Mouse (Mus musculus) embryonic facial prominence, embryonic 10.5 days (tissue): ENCODE measurements around the gene Prpf8. TPM values are rescaled to one million over a fixed set of nuclear protein-coding genes. Genes with fewer than 3 reads are reported as not detected.

Experiments used
- DNase-seq: peaks from one replicate; pipeline ENCODE4 v3.0.0-alpha.2; 2017; ENCODE audit warnings: low spot score
- H3K27ac ChIP-seq: fragments of 300-500 bp; sonication (generic); replicated peaks from 2 replicates; pipeline ENCODE4 v1.5.1; 2016; ENCODE audit warnings: mild to moderate bottlenecking
- H3K27me3 ChIP-seq: fragments of 300-500 bp; sonication (generic); replicated peaks from 2 replicates; pipeline ENCODE4 v1.6.1; 2016; ENCODE audit warnings: low read depth, mild to moderate bottlenecking; ENCODE audit not compliant: poor library complexity, severe bottlenecking
- H3K36me3 ChIP-seq: fragments of 300-500 bp; sonication (generic); replicated peaks from 2 replicates; pipeline ENCODE4 v1.6.1; 2016; ENCODE audit warnings: mild to moderate bottlenecking, moderate library complexity
- H3K4me1 ChIP-seq: fragments of 300-500 bp; sonication (generic); 2 replicates; pipeline ENCODE4 v1.6.1; 2016
- H3K4me3 ChIP-seq: fragments of 300-500 bp; sonication (generic); 2 replicates; pipeline ENCODE4 v1.5.1; 2016; ENCODE audit warnings: mild to moderate bottlenecking, moderate library complexity
- H3K9me3 ChIP-seq: fragments of 300-500 bp; sonication (generic); 2 replicates; pipeline ENCODE4 v1.6.1; 2016; ENCODE audit warnings: mild to moderate bottlenecking
- WGBS: fragments of 180-500 bp; shearing (Covaris S2); methylation state at CpG from one replicate; pipeline ENCODE4 v1.1.7; 2016; 5-methylcytosine and 5-hydroxymethylcytosine counted together
- polyA plus RNA-seq: library from polyadenylated mRNA; unstranded; fragments of >200 nt; fragmentation: Nextera tagmentation; extraction: Ambion mirVana; gene quantifications from 2 replicates; pipeline ENCODE4 v1.2.1, GENCODE M21; 2016

Prpf8 gene
- polyA plus RNA-seq, 1 experiment from 2014 or later, result 74.0 TPM

- no peak for DNase-seq
- H3K36me3 ChIP-seq, result peaks cover 7% of the 10 kb centered on the region
- peaks cover 16% of the 10 kb centered on the region for H3K4me1 ChIP-seq
- H3K27ac ChIP-seq, result no peak overlapping the region
- H3K27me3 ChIP-seq, result no peaks in the 10 kb centered on the region
- H3K4me3 ChIP-seq, result no peak overlapping the region
- 84% methylated on average over 3 of the region's 3 CpGs for WGBS
- no peaks in the 10 kb centered on the region for H3K9me3 ChIP-seq
These were observed 15.9 kb upstream of the Prpf8 start for GRCm38 (mm10) chr11:75470675-75471074.

- no peaks in the 10 kb centered on the region for H3K9me3 ChIP-seq
- H3K27me3 ChIP-seq, result no peaks in the 10 kb centered on the region
- H3K4me1 ChIP-seq, result peaks cover 12% of the 10 kb centered on the region
- 87% methylated on average over 11 of the region's 11 CpGs for WGBS
- H3K36me3 ChIP-seq, result no peaks in the 10 kb centered on the region
- DNase-seq, result no peak
- no peak overlapping the region for H3K27ac ChIP-seq
- no peak overlapping the region for H3K4me3 ChIP-seq
These were observed 14.0 kb upstream of the Prpf8 start for GRCm38 (mm10) chr11:75472469-75473081.

- whole genome bisulfite sequencing, result 67% methylated on average over 7 of the region's 7 CpGs
- no peak for DNase-seq
- H3K27me3 ChIP-seq, result no peaks in the 10 kb centered on the region
- no peak overlapping the region for H3K4me3 ChIP-seq
- H3K27ac ChIP-seq, result no peak overlapping the region
- H3K36me3 ChIP-seq, result no peaks in the 10 kb centered on the region
- H3K4me1 ChIP-seq, result peaks cover 4% of the 10 kb centered on the region
- H3K9me3 ChIP-seq, result no peaks in the 10 kb centered on the region
These were observed 13.2 kb upstream of the Prpf8 start for GRCm38 (mm10) chr11:75473376-75473775.

GRCm38 (mm10) chr11:75486192-75486591 is 424 bp upstream of the Prpf8 start:
- 24% methylated on average over 3 of the region's 3 CpGs for WGBS
- Histone ChIP-seq H3K9me3 (no peaks in the 10 kb centered on the region), H3K27me3 (no peaks in the 10 kb centered on the region; the same call in 1 of the 2 replicates), H3K27ac (peak overlapping the region; percentile 96), H3K4me3 (peak overlapping the region; percentile 90), H3K36me3 (peaks cover 35% of the 10 kb centered on the region), H3K4me1 (peaks cover 14% of the 10 kb centered on the region)
- DNase-seq, result no peak

- Histone ChIP-seq H3K9me3 (no peaks in the 10 kb centered on the region), H3K36me3 (peaks cover 48% of the 10 kb centered on the region), H3K4me1 (peaks cover 14% of the 10 kb centered on the region), H3K27ac (peak overlapping the region; percentile 96), H3K27me3 (no peaks in the 10 kb centered on the region; the same call in 1 of the 2 replicates), H3K4me3 (peak overlapping the region; percentile 90)
- 32% methylated on average over 6 of the region's 6 CpGs for WGBS
- no peak for DNase-seq
These were observed 880 bp downstream of the Prpf8 start for GRCm38 (mm10) chr11:75487496-75487895.

- peaks cover 100% of the 10 kb centered on the region for H3K36me3 ChIP-seq
- no peaks in the 10 kb centered on the region for H3K4me1 ChIP-seq
- DNase-seq, result no peak
- H3K9me3 ChIP-seq, result no peaks in the 10 kb centered on the region
- H3K27ac ChIP-seq, result no peak overlapping the region
- WGBS, result 95% methylated on average over 10 of the region's 10 CpGs
- no peaks in the 10 kb centered on the region for H3K27me3 ChIP-seq
- H3K4me3 ChIP-seq, result no peak overlapping the region
These were observed 7.9 kb downstream of the Prpf8 start for GRCm38 (mm10) chr11:75494296-75495049.

- H3K27ac ChIP-seq, result no peak overlapping the region
- 86% methylated on average over 1 of the region's 1 CpGs for WGBS
- DNase-seq, result peak; percentile 7
These were observed 11.5 kb downstream of the Prpf8 start for GRCm38 (mm10) chr11:75498126-75498525.

GRCm38 (mm10) chr11:75508162-75508561 is 21.5 kb downstream of the Prpf8 start:
- peaks cover 29% of the 10 kb centered on the region for H3K4me1 ChIP-seq
- no peak overlapping the region for H3K4me3 ChIP-seq
- no peak overlapping the region for H3K27ac ChIP-seq
- H3K36me3 ChIP-seq, result peaks cover 85% of the 10 kb centered on the region
- no peaks in the 10 kb centered on the region for H3K9me3 ChIP-seq
- no peak for DNase-seq
- WGBS, result 95% methylated on average over 4 of the region's 4 CpGs
- no peaks in the 10 kb centered on the region for H3K27me3 ChIP-seq

More at GRCm38 (mm10) chr11:75498126-75498525, 11.5 kb downstream of the Prpf8 start:
- Histone ChIP-seq H3K27me3 (no peaks in the 10 kb centered on the region), H3K4me3 (no peak overlapping the region), H3K4me1 (no peaks in the 10 kb centered on the region), H3K9me3 (no peaks in the 10 kb centered on the region), H3K36me3 (peaks cover 100% of the 10 kb centered on the region)

GRCm38 (mm10) chr11:75508904-75509303 is 22.3 kb downstream of the Prpf8 start:
- DNase-seq, result no peak
- WGBS, result 70% methylated on average over 8 of the region's 8 CpGs
- Histone ChIP-seq H3K36me3 (peaks cover 78% of the 10 kb centered on the region), H3K27me3 (no peaks in the 10 kb centered on the region), H3K27ac (no peak overlapping the region), H3K4me1 (peaks cover 32% of the 10 kb centered on the region), H3K4me3 (no peak overlapping the region), H3K9me3 (no peaks in the 10 kb centered on the region)

GRCm38 (mm10) chr11:75509741-75510626 is 23.4 kb downstream of the Prpf8 start, which contains the start of gene Rilp:
Gene Rilp, plus strand, starts transcription at chr11:75510094.
- H3K9me3 ChIP-seq, result no peaks in the 10 kb centered on the region
- H3K27ac ChIP-seq, result peak within 1 kb of the TSS; percentile 74
- peaks cover 34% of the 10 kb centered on the region for H3K4me1 ChIP-seq
- no peaks in the 10 kb centered on the region for H3K27me3 ChIP-seq
- H3K4me3 ChIP-seq, result peak within 1 kb of the TSS; percentile 67
- H3K36me3 ChIP-seq, result peaks cover 67% of the 10 kb centered on the region
- peak; percentile 79 for DNase-seq
- WGBS, result 3% methylated on average over 43 of the region's 43 CpGs

- H3K4me1 ChIP-seq, result peaks cover 34% of the 10 kb centered on the region
These were observed 24.0 kb downstream of the Prpf8 start for GRCm38 (mm10) chr11:75510627-75510993.

GRCm38 (mm10) chr11:75511213-75511612 is 24.6 kb downstream of the Prpf8 start:
- H3K4me3 ChIP-seq, result no peak overlapping the region
- DNase-seq, result no peak
- no peaks in the 10 kb centered on the region for H3K9me3 ChIP-seq
- WGBS, result 89% methylated on average over 6 of the region's 6 CpGs
- peaks cover 34% of the 10 kb centered on the region for H3K4me1 ChIP-seq
- H3K27me3 ChIP-seq, result no peaks in the 10 kb centered on the region
- peaks cover 58% of the 10 kb centered on the region for H3K36me3 ChIP-seq
- H3K27ac ChIP-seq, result no peak overlapping the region

More at GRCm38 (mm10) chr11:75510627-75510993, 24.0 kb downstream of the Prpf8 start:
- H3K36me3 ChIP-seq, result peaks cover 64% of the 10 kb centered on the region
- no peaks in the 10 kb centered on the region for H3K9me3 ChIP-seq
- H3K4me3 ChIP-seq, result peak overlapping the region; percentile 67
- H3K27ac ChIP-seq, result peak overlapping the region; percentile 74
- WGBS, result 3% methylated on average over 24 of the region's 24 CpGs
- no peaks in the 10 kb centered on the region for H3K27me3 ChIP-seq
- peak; percentile 94 for DNase-seq
